Mouse (Mus musculus) CH12.LX (cell line): Measurements from ENCODE around the gene Pi4k2b. TPM values are rescaled to one million over a fixed set of nuclear protein-coding genes. Genes with fewer than 3 reads are reported as not detected.

Experiments
- DNase-seq: peaks from one replicate; pipeline ENCODE4 v3.0.0-alpha.2; 2013; ENCODE audit errors: extremely low read depth
- H3K27ac ChIP-seq: 2 replicates; pipeline ENCODE4 v1.5.1; 2012; ENCODE audit warnings: low read depth, mild to moderate bottlenecking, control low read depth, moderate library complexity; ENCODE audit not compliant: insufficient read depth
- H3K27me3 ChIP-seq: replicated peaks from 2 replicates; pipeline ENCODE3; 2012; ENCODE audit warnings: inconsistent platforms
- H3K36me3 ChIP-seq, 2 experiments: replicated peaks in 1 of 2; 2 replicates each; pipeline versions ENCODE3 to v1.6.1; 2012; ENCODE audit warnings: inconsistent platforms in 1 of 2, low read length in 1 of 2, mild to moderate bottlenecking in 1 of 2, mixed read lengths in 1 of 2, moderate library complexity in 1 of 2; ENCODE audit not compliant: control insufficient read depth in 1 of 2, insufficient read depth in 1 of 2
- H3K4me1 ChIP-seq, 2 experiments: 2 replicates each; pipeline ENCODE4 v1.6.1; 2012; ENCODE audit warnings: inconsistent platforms in 1 of 2, moderate library complexity in 1 of 2; ENCODE audit not compliant: insufficient read depth in 2 of 2, control insufficient read depth in 1 of 2
- H3K4me2 ChIP-seq: 2 replicates; pipeline ENCODE4 v1.6.1; 2012; ENCODE audit warnings: low read depth, mild to moderate bottlenecking, control low read depth; ENCODE audit not compliant: poor library complexity, insufficient read depth, severe bottlenecking
- H3K4me3 ChIP-seq, 3 experiments: fragments of 150-350 bp in 1 of 3; sonication (generic) in 1 of 3; replicated peaks in 1 of 3; 2 replicates each; pipeline versions ENCODE3 to v1.5.1; 2011 to 2012; ENCODE audit warnings: low read depth in 2 of 3, low read length in 2 of 3, mild to moderate bottlenecking in 2 of 3, moderate library complexity in 2 of 3, control low read depth in 1 of 3, improper control_type of control experiment in 1 of 3, inconsistent platforms in 1 of 3, mixed read lengths in 1 of 3; ENCODE audit not compliant: poor library complexity in 1 of 3
- H3K79me2 ChIP-seq: replicated peaks from 2 replicates; pipeline ENCODE4 v1.6.1; 2012; ENCODE audit warnings: mild to moderate bottlenecking, moderate library complexity; ENCODE audit not compliant: control insufficient read depth, poor library complexity, insufficient read depth, severe bottlenecking; ENCODE audit errors: extremely low read depth
- H3K9ac ChIP-seq: 2 replicates; pipeline ENCODE4 v1.6.1; 2012; ENCODE audit warnings: low read depth, mild to moderate bottlenecking, control low read depth, moderate library complexity; ENCODE audit not compliant: insufficient read depth
- H3K9me3 ChIP-seq: replicated peaks from 2 replicates; pipeline ENCODE3; 2012; ENCODE audit warnings: low read length, inconsistent platforms, mixed read lengths
- ELF1 ChIP-seq: IDR thresholded peaks from 2 replicates; pipeline ENCODE4 v1.6.1; 2014; ENCODE audit warnings: low read depth, mild to moderate bottlenecking, inconsistent platforms, low read length, improper control_type of control experiment
- RAD21 ChIP-seq: IDR thresholded peaks from 2 replicates; pipeline ENCODE4 v1.6.1; 2011; ENCODE audit warnings: low read depth, mild to moderate bottlenecking, low read length, improper control_type of control experiment, moderate library complexity
- UBTF ChIP-seq: IDR thresholded peaks from 2 replicates; pipeline ENCODE4 v1.6.1; 2012; ENCODE audit warnings: low read depth, mild to moderate bottlenecking, inconsistent platforms, low read length, improper control_type of control experiment, moderate library complexity
- dilution Hi-C: fragments of 300-500 bp; cut with MboI; formaldehyde crosslinking; loops from 2 replicates; pipeline ENCODE4 v1.14.3; 2020; ENCODE audit warnings: low sequenced_read_pairs; ENCODE audit not compliant: extremely low pct_unique_long_range_greater_than_20kb, extremely low pct_ligation_motif_present
- in situ Hi-C: fragments of 300-500 bp; cut with MboI; formaldehyde crosslinking; loops from 3 replicates; pipeline ENCODE4 v1.14.3; 2019; ENCODE audit warnings: low sequenced_read_pairs, low pct_ligation_motif_present, low pct_unique_long_range_greater_than_20kb, mixed read lengths
- polyA plus RNA-seq: library from polyadenylated mRNA; unstranded; fragments of >175 nt; gene quantifications from 2 replicates; pipeline ENCODE4 v1.2.1, GENCODE M21; 2012; ENCODE audit warnings: low read depth; ENCODE audit not compliant: insufficient read length
- total RNA-seq, 2 experiments: library from RNA; depleted of rRNA; stranded (reverse); fragments of 300-350 nt in 1 of 2; fragments of >200 nt in 1 of 2; gene quantifications; 2 replicates each; pipeline ENCODE4 v1.2.3; 2012 to 2014

Pi4k2b gene
- total and polyA plus RNA-seq, 3 experiments: 10.8 to 27.1 (median 17.0) TPM

DNA sequence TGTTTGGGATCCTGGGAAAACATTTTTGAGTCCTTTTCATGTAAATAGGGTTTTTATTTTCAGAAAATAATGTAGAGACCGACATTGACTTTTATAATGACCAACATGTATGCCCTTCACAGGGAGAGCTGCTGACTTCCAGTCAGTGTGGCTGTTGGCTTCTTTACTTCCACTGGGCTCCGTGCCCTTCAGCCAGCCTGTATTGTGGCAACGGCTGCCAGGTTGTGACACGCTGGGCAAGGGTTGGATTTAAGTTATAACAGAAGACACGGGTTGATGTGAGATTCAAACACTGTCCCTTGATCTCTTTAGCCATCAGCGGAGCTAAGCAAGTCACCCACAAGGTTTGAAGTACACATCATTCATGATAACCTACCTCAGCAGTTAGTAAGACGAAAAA is 77.3 kb downstream of the Pi4k2b start:
- dilution Hi-C loops (no loop called here), in situ Hi-C loops (loop anchor here (25.0 kb wide), 1 partner anchor 306 kb away; no protein-coding TSS in a partner anchor)
- Histone ChIP-seq H3K4me1 (no peaks in the 10 kb centered on the region), H3K79me2 (no peaks in the 10 kb centered on the region), H3K4me3 (no peak overlapping the region), H3K9ac (no peak overlapping the region), H3K27me3 (no peaks in the 10 kb centered on the region), H3K4me2 (no peak overlapping the region), H3K27ac (no peak overlapping the region), H3K36me3 (peaks cover 51 to 79% of the 10 kb centered on the region in 2 experiments), H3K9me3 (no peaks in the 10 kb centered on the region)
- TF ChIP-seq UBTF (no peak), ELF1 (no peak), RAD21 (no peak)
- no peak for DNase-seq

Other genes with a start within 250 kb of the Pi4k2b start
- gene Lgi2, start 175.1 kb upstream of the Pi4k2b start, total RNA-seq (2012; rRNA removed): not detected in 2 replicates
- gene Lgi2, start 175.1 kb upstream of the Pi4k2b start, total RNA-seq (2014; rRNA removed): not detected in 2 replicates
- not detected in 2 replicates for gene Lgi2, start 175.1 kb upstream of the Pi4k2b start, polyA plus RNA-seq
- gene Sepsecs, start 71.9 kb upstream of the Pi4k2b start, total RNA-seq (2012; rRNA removed): 8.7 and 9.1 TPM in 2 replicates
- 10.8 and 11.7 TPM in 2 replicates for gene Sepsecs, start 71.9 kb upstream of the Pi4k2b start, total RNA-seq (2014; rRNA removed)
- 9.3 TPM in 2 replicates for gene Sepsecs, start 71.9 kb upstream of the Pi4k2b start, polyA plus RNA-seq
- 14.3 and 14.8 TPM in 2 replicates for gene Zcchc4, start 33.8 kb downstream of the Pi4k2b start, total RNA-seq (2012; rRNA removed)
- gene Zcchc4, start 33.8 kb downstream of the Pi4k2b start, total RNA-seq (2014; rRNA removed): 18.9 and 21.0 TPM in 2 replicates
- 14.3 and 17.2 TPM in 2 replicates for gene Zcchc4, start 33.8 kb downstream of the Pi4k2b start, polyA plus RNA-seq
- 66.4 and 76.6 TPM in 2 replicates for gene Anapc4, start 92.4 kb downstream of the Pi4k2b start, total RNA-seq (2012; rRNA removed)
- gene Anapc4, start 92.4 kb downstream of the Pi4k2b start, total RNA-seq (2014; rRNA removed): 85.6 and 110 TPM in 2 replicates
- gene Anapc4, start 92.4 kb downstream of the Pi4k2b start, polyA plus RNA-seq: 87.0 and 115 TPM in 2 replicates